Mouse (Mus musculus) WW6 (cell line): ENCODE measurements around the gene Fkbp8.
A peak's percentile ranks its signal among the peaks of the same experiment; 100 is the strongest.

Source experiments
- DNase-seq: peaks from one replicate; pipeline ENCODE4 v3.0.0-alpha.2; 2013; ENCODE audit warnings: low read depth, low spot score

The Fkbp8 gene

GRCm38 (mm10) chr8:70527512-70528181 lies at the start of gene Fkbp8, which contains the start of gene Kxd1:
TSS of gene Fkbp8 (plus strand) at chr8:70527724.
TSS of gene Kxd1 (minus strand) at chr8:70527956.
- peak; percentile 91 for DNase-seq

GRCm38 (mm10) chr8:70481908-70482307 lies 45.6 kb upstream of the Fkbp8 start:
- DNase-seq, result no peak

- no peak for DNase-seq
These were observed 44.6 kb upstream of the Fkbp8 start for GRCm38 (mm10) chr8:70482943-70483342.

DNA sequence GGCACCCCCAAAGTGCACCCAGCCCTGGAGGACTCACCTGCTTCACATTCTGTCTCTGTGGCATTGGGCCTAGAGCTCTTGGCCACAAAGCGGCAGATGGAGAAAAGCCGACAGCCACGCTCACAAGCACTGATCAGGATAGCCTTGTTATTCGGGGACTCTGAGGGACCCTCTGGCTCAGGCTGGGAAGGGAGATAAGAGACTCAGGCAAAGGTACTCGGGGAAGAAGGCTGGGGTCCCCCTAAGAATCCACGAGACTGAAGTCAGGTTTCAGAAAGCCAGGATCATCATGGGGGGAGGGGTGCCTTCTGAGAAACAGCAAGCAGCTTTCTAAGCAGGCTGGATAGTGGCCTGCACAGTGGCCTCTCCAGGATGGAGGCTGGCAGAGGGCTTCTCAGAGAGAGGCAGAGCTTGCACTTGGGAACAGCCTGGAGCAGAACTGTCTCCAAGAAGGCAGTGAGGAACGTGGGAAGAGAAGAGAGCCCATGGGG lies 41.3 kb upstream of the Fkbp8 start:
- DNase-seq, result no peak

- DNase-seq, result no peak
These were observed 40.5 kb upstream of the Fkbp8 start, which contains the start of gene Tmem59l for GRCm38 (mm10) chr8:70486941-70487520. TSS of gene Tmem59l (minus strand) at chr8:70487358.

DNA sequence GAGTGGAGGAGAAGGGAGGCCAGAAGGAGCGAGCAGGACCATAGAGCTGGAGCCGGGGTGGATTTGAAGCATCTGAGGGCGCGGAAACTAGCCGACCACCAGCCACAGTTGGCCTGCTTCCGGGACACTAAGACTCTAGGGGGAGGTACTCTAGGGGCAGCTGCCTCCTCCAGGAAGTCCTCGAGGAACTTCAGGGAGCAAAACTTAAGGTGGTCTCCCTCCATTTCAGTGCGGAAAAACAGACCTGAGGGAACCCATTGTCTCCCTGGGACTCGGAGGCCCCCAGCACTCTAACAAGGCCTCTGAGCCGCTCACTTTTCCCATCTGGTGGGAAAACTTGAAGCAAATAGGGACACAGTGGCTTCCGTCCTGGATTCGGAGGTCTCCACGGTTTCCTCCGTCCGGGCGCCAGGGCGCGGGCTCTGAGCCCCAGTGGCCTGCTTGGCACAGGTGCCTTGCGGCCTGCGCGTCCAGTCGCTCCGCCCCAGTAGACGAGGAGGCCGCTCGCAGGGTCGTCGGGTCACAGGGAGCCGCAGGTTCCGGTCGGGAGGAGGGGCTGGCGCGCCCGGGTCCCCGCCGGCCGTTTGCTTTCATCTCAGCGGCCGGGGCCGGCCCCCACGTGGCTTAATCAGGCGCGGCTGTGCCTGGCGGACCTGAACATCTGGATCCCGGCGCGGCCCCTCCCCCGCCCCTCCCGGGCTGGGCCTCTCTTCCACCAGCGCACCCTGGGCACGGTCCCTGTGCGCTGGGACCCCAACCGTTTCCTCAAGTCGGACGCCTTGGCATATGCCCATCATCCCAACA lies 39.3 kb upstream of the Fkbp8 start:
- DNase-seq, result no peak

- no peak for DNase-seq
These were observed 38.5 kb upstream of the Fkbp8 start for GRCm38 (mm10) chr8:70488931-70489470.

DNA sequence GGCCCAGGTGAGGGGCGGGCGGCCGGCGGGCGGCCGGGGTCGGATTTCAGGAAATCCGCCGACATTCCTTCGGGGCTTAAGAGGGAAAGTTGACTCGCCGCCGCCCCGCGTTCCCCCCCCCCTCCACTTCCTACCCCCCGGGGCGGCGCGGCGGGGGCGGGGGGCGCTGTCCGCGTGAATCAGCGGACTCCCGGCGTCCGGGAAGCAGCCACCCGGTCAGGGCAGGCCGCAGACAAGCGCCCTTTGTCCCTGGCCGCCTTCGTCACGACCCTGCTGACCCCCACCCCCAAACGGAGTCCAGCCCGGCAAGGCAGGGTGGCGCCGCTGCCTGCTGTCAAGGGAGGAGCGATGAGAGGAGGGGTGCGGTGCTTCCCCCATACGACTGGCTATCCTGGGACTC lies 37.9 kb upstream of the Fkbp8 start:
- no peak for DNase-seq

GRCm38 (mm10) chr8:70490061-70490879 lies 37.3 kb upstream of the Fkbp8 start:
- no peak for DNase-seq

GRCm38 (mm10) chr8:70490880-70491495 lies 36.5 kb upstream of the Fkbp8 start:
- DNase-seq, result no peak

DNA sequence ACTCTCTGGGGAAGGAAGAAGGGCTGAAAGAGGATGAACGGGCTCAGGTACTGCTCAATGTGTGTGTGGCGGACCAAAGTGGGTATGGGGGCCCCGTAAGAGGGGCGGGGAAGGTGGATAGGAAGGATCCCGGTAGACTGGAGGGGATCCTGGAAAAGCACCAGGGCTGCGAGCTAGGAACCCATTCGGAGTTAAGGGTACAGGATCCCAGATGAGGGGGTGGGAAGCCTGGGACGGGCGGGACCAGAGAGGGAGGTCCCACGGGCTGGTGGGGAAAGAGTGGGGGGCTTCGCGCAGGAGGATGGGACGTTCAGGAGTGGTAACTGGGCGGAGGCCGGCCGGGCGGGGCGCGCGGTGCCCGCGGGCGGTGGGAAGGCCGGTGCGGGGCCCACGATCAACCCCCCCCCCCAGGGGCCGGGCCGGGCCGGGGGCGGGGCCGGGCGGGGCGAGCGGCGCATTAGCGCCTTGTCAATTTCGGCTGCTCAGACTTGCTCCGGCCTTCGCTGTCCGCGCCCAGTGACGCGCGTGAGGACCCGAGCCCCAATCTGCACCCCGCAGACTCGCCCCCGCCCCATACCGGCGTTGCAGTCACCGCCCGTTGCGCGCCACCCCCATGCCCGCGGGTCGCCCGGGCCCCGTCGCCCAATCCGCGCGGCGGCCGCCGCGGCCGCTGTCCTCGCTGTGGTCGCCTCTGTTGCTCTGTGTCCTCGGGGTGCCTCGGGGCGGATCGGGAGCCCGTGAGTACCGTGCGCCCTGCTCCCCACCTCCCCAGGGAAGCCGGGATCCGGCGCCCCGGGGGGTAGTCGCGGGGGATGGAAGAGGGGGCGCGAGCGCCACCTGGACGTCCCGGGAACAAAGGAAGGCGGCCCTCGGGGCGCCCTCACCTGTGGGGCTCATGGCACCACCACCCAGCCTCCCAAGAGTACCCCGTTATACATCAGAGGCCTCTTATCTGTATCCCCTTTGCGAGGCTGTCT lies 34.6 kb upstream of the Fkbp8 start, which contains the start of gene Crlf1:
Crlf1 (plus strand) TSS at position 495 of the 977 bp plus-strand sequence.
- no peak for DNase-seq

- DNase-seq, result no peak
These were observed 33.7 kb upstream of the Fkbp8 start for GRCm38 (mm10) chr8:70493692-70494415.

GRCm38 (mm10) chr8:70494416-70494945 lies 33.0 kb upstream of the Fkbp8 start:
- DNase-seq, result no peak

DNA sequence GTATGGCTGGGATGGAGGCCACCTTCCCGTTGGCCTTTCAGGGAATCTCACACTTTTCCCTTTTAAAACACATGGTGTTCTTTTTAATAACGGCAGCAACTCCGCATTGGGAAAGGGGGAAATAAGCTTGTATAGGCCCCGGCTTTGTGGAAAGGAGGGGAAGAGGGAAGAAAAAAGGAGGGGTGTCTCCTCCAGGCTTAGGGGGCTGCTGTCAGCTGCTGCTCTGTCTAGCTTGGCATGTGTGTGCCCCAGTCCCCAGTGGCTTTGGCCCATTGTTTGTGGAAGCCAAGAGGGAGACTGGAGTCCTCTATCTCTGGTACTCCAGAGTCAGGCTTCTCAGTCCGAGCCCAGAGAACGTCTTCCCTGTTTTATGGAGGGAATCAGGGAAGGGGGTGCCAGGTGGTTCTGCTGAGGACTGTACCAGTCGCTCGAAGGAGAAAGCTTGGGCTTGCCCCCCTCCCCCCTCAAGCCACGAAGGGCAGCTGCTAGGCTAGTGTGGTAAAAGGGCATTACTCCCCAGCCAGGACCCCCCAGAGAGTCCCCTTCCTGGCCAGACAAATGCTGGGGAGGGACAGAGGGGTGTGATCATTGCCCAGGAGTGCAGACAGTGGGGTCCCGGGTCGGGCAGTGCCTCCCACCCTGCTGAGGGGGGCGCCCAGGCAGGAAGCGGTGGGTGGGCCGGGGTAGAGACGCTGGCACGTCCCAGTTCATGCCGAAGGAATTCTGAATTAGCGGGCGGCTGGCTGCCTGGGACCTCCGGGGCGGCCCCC lies 32.3 kb upstream of the Fkbp8 start:
- DNase-seq, result no peak

GRCm38 (mm10) chr8:70495771-70496062 lies 31.8 kb upstream of the Fkbp8 start:
- no peak for DNase-seq

- no peak for DNase-seq
These were observed 26.9 kb upstream of the Fkbp8 start for GRCm38 (mm10) chr8:70500386-70501301.
